Mouse (Mus musculus) mature B cell (primary cell): ENCODE measurements around the gene Gm45140.

Experiments
- in situ Hi-C: fragments of 300-500 bp; cut with MboI; formaldehyde crosslinking; loops from 2 replicates; pipeline ENCODE4 v1.14.3; 2019

Gm45140 gene

DNA sequence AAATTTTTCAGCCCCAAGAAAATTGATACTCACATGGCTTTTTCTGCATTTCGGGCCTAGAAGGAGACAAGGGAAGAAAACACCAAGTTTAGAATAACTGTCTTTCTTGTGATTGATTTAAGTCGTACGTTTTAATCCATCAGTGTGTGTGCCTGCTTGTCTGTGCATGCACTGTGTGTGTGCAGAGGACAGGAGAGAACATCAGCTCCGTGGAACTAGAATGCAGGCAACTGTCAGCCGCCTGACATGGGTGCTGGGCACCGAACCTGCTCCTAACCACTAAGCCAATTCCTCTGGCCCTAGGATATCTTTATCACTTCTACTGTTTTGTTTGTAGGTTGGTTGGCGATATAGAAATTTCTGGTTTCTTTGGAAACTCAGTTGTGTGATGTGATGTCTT is at the start of gene Gm45140:
Gm45140 (minus strand) TSS at position 101 of the 400 bp plus-strand sequence.
- in situ Hi-C loops: no loop called here

DNA sequence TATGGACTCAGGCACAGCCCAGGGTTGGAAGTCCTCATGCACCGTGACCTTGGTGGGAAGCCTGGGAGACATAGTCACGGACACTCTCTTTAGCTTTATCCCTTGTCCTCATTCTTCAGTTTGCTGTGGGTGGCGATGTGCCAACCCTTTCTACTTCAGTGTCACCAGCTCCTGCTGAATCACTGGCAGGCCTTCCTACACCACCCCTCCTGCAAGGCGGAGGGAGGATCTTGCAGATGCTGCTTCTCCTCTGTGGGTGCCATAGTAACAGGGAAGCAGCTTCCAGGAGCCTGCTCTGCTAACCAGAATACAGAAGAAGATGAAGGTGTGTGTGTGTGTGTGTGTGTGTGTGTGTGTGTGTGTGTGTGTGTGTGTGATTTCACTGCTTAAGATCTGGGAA is 47.2 kb upstream of the Gm45140 start:
- in situ Hi-C loops: no loop called here

DNA sequence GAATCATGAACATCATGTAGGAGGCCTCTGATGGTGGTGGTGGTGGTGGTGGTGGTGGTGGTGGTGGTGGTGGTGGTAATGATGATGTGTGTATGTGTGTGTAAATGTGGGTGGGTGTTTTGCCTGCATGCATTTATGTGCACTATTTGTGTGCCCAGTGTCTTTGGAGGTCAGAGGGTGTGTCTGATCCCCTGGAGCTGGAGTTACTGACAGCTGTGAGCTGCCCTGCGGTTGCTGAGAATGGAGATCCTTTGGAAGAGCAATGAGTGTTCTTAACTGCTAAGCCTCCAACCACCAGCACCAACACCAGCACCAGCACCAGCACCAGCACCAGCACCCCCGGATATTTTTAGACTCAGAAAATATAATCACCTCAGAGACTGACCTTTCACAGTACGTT is 46.6 kb upstream of the Gm45140 start:
- in situ Hi-C loops: no loop called here

GRCm38 (mm10) chr6:87879628-87880027 is 44.0 kb upstream of the Gm45140 start:
- in situ Hi-C loops: no loop called here

DNA sequence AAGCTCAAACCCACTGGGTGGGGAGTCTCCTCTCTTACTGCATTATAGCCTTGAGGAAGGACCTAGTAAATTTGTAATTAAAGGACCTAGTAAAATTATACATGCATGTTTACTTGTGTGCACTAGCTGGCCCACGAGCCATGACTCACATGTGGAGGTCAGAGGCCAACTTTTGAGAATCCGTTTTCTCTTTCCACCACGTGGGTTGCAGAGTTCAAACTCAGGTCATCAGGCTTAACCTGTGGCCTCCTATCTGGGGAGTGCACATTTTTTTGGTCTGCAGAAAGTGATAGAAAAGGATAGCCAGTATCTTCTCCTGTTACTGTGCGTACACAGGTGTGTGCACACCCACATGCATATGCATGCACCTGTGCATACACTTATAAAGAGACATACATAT is 43.4 kb upstream of the Gm45140 start:
- in situ Hi-C loops: no loop called here

DNA sequence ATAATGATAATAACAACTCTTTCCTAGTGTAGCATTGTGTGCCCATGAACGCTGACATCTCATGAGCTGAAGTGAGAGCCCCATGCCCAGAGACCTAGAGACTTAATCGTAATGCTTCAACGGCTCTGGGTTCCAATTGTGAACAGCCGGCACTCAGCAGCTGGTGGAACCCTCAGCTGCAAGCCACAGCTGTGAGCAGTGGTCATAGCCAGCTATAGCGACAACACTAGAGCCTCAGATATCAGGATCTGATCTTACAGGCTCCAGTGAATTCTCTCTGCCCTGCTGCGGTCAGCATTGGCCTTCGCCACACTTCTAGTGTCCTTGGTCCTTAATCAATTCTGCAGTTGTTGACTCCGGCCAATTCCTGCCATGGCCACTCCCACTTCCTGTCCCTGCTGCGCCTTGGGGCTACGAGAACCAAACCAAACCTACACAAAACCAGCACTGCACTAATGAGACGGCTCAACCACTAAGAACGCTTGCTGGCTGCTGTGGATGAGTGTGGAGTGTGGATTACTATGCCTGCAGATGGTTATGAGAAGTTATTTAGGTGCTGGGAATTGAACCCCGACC is 40.6 kb upstream of the Gm45140 start:
- in situ Hi-C loops: no loop called here

DNA sequence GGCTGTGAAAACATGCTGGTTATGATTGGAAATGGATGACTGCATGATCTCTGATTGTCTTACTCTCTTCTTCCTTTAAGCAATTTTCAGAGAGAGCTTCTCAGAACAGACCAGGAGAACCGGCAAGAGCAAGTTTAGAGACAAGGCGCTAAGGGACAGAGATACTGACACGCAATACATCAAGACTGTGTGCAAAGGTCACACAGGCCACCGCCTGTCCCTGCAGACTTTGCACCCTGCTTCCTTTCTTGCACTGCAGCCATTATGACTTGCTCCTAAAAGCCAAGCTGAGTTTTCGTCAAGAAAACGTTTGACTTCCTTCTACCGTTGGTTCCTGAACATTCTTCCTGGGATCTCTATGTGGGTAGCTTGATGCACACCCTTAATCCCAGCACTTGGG is 40.0 kb upstream of the Gm45140 start:
- in situ Hi-C loops: no loop called here

DNA sequence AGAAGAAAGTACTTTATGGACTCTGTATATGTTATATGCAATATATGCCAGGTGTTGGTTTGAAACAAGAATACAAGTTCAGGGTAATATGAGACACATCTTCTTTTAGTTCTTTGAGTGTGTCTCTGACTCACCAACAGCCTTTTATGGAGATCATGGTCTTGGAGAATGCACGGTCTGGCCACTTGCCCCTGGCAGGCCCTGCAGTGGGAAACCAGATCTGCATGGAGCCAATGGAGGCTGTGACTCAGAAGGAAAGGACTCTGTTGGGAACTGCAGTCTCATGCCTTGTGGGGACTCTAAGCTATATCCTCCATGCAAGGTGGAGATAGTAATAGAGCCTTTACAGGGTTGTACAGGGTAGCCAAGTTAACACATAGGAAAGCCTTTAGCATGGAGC is 39.5 kb upstream of the Gm45140 start:
- in situ Hi-C loops: no loop called here

DNA sequence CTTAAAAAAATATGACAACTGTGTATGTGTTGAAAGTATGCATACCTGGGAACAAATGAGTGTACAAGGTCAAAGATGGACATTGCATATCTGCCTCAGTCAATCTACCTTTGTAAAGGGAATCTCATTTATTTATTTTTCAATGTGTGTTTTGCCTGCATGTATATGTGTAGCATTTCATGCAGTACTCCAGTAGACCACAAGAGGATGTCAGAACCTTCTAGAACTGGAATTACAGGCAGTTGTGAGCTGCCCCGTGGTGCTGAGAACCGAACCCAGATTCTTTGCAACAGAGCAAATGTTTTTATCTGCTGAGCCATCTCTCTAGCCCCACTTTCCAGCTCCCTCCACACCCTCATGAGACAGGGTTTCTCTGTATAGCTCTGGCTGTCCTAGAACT is 38.4 kb upstream of the Gm45140 start:
- in situ Hi-C loops: no loop called here

- in situ Hi-C loops: no loop called here
Observed at GRCm38 (mm10) chr6:87873104-87873503, 37.5 kb upstream of the Gm45140 start.

GRCm38 (mm10) chr6:87871240-87871639 is 35.6 kb upstream of the Gm45140 start:
- in situ Hi-C loops: no loop called here

- in situ Hi-C loops: no loop called here
Observed at GRCm38 (mm10) chr6:87870440-87870839, 34.8 kb upstream of the Gm45140 start.

DNA sequence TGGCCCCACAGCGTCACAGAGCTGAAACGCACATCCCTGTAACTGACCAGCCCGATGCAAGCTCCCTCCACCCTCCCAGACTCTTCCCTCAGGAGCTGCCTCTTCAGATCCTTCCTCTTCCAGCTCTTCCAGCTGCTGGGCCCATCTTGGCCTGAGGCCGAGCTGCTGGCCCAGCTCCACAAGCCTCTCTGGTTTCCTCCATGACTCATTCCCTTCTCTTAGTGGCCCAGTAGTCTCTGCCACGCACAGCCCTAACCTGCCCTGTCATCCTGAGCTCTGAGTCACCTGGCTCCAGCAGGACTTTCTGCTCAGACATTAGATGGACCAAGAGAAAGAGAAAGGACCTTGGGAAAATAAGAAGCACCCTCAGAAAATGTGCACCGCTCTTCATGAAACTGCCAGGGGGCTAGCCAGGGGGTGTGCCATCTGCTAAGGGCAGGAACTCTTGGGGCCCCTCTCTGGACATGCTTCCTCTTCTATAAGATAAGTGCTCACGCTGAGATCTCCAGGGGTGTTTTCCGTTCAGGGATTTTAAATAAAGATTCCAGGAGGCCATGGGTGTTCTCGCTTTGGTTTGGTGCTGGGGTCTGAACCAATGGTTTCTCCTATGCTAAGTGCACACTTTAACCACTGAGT is 33.4 kb upstream of the Gm45140 start:
- in situ Hi-C loops: no loop called here

GRCm38 (mm10) chr6:87867256-87867655 is 31.7 kb upstream of the Gm45140 start:
- in situ Hi-C loops: no loop called here

GRCm38 (mm10) chr6:87866211-87866610 is 30.6 kb upstream of the Gm45140 start:
- in situ Hi-C loops: no loop called here

GRCm38 (mm10) chr6:87857071-87857470 is 21.5 kb upstream of the Gm45140 start:
- in situ Hi-C loops: no loop called here

GRCm38 (mm10) chr6:87853446-87853845 is 17.9 kb upstream of the Gm45140 start:
- in situ Hi-C loops: loop anchor here (5.0 kb wide), 1 partner anchor 34 kb away; the partner anchor contains the start of gene Copg1

- in situ Hi-C loops: loop anchor here (5.0 kb wide), 1 partner anchor 35 kb away; the partner anchor contains the start of gene Copg1
Observed at GRCm38 (mm10) chr6:87851871-87852270, 16.3 kb upstream of the Gm45140 start.

DNA sequence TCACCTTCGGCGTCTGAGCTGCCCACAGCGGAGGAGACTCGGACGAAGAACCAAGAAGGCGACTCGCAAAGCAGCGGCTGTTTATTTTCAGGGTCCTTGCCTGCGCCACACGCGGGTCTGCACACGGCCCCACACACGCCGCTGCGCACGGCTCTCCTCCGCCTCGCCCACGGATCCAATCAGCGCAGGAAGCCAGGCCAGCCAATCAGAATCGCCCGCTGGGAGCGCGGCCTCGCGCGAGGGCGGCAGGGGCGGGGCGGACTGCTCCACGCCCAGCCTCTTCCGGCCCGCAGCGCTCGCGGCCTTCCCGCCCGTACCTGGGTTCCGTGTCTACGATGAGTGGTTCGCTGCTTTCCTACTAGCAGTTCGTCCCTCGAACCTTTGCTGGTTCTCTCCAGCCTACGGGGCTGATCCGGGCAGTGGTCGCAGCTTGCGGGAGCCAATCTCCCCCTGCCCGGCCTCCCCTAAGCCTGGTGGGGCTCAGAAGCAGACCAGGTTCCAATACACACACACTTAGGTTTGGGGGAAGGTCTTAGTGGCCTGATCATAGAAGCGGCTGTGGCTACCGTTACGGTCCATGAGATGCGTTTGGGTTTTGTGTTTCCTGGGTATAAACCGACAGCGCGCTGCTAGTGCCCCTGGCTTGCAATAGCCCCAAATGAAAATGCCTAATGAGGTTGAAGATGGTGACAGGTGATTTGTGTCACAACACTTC is 15.5 kb upstream of the Gm45140 start, which contains the start of gene Cnbp:
Cnbp (minus strand) TSS at position 207 of the 715 bp plus-strand sequence.
- in situ Hi-C loops: loop anchor here (5.0 kb wide), 1 partner anchor 36 kb away; the partner anchor contains the start of gene Copg1

DNA sequence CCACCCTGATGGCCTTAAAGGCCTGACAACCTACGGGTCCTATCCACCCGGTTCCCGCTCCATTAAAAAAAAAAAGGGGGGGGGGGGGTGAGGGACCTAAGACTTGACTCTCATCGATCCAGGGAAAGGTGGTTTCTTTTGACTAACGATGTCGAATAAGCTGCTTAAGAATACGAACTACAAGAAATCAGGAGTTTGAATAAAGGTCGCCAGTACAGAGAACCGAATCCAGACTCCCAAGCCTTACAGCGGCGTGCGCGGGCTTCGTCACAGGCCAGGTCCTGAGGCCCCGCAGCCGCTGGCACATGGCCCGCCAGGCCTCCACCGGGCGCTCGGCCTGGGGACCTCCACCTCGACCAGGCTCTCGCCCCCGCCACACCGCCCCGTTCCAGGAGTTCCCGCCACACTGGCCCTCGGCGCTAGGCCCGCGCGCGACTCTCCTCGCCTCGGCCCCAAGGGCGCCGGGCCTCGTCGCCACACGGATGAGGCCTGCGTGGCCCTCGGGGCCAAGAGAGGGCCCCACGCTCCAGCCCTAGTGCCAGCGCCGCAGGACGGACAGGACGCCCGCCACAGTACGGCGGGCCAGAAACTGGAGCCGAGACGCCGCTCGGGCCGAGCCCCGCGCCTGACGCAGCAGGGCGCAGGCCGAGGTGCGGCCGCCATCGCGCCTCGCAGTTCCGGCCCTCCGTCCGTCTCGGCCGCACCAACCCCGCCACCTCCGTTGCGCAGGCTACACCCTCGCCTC is 14.7 kb upstream of the Gm45140 start:
- in situ Hi-C loops: loop anchor here (5.0 kb wide), 1 partner anchor 37 kb away; the partner anchor contains the start of gene Copg1

- in situ Hi-C loops: loop anchor here (5.0 kb wide), 1 partner anchor 38 kb away; the partner anchor contains the start of gene Copg1
Observed at GRCm38 (mm10) chr6:87849780-87850154, 14.2 kb upstream of the Gm45140 start.

DNA sequence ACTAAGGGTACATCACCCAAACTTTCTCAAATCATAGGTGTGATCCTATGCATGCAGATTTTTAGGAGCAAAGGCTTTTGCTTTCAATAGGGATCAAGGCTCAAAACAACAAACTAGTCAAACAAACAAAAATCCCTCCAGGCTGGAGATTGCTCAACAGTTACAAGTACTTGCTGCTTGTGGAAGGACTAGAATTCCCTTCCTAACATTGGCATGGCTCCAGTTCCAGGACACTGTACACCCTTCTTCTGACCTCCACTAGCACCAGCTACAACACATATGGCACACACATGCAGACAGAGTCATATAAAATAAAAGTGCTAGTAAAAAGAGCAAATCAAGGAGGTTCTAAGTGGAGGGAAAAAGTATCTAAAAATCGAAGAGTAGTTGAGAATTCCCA is 11.2 kb upstream of the Gm45140 start:
- in situ Hi-C loops: no loop called here
